Comparison of ENCODE assay signal across 8 mouse cellular contexts in the genomic region with DNA sequence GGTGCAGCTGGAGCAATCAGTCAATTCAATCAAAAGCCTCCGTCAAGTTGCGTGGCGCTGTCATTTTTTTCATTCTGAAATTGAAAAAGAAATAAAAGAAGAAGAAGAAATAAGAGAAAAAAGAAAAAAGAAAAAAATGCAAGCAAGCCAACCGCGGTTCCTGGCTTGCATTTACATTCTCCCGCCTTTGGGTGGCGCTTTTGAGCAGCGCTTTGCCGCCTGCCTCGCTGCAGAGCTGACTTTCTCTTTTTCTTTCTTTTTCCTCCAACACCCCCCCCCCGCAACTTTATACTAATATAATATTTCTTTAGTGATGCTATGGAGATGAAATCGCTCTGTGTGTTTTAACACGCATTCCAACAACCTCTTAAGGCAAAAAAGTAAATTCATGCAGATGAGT.
DNase-seq lines count a peak whose midpoint lies in the region; ATAC-seq and TF ChIP-seq lines count a peak whose summit lies in the region.

No protein-coding gene starts in this region.

- CTCF ChIA-PET in Patski (lab: Charles Lee) = interaction anchor here (0.6 to 2.2 kb wide), 8 partner anchors 11 to 1672 kb away, joined by 3 to 7 read pairs (median 3); no protein-coding TSS in a partner anchor

- H3K4me3 ChIP-seq in kidney, embryonic 15.5 days (replicated peaks) = peak overlapping the region; percentile 23
- no peak overlapping the region for H3K4me3 ChIP-seq in embryonic facial prominence, embryonic 11.5 days (ENCODE audit: low read depth, low read length)
- H3K4me3 ChIP-seq in hindbrain, embryonic 11.5 days (ENCODE audit: low read depth, low read length) = no peak overlapping the region
- H3K4me3 ChIP-seq in liver, postnatal 0 days (ENCODE audit: low read depth, low read length) = 0 out of 2 replicates have a peak overlapping the region, but pooled peaks have one; percentile 15

- WGBS in kidney, embryonic 15.5 days = 9% methylated on average over 13 of the region's 13 CpGs
- WGBS in embryonic facial prominence, embryonic 11.5 days = 9% methylated on average over 13 of the region's 13 CpGs
- WGBS in hindbrain, embryonic 11.5 days = 9% methylated on average over 13 of the region's 13 CpGs
- WGBS in liver, postnatal 0 days (ENCODE audit: insufficient replicate concordance) = 9% methylated on average over 13 of the region's 13 CpGs

- H3K27ac ChIP-seq in kidney, embryonic 15.5 days = no peak overlapping the region
- no peak overlapping the region for H3K27ac ChIP-seq in embryonic facial prominence, embryonic 11.5 days (replicated peaks; ENCODE audit: low read depth, low read length)
- no peak overlapping the region for H3K27ac ChIP-seq in hindbrain, embryonic 11.5 days (ENCODE audit: low read depth, low read length)
- no peak overlapping the region for H3K27ac ChIP-seq in liver, postnatal 0 days (ENCODE audit: low read depth)

- H3K4me2 ChIP-seq in kidney, embryonic 15.5 days = peak overlapping the region; percentile 49
- peak overlapping the region; percentile 16; the same call in 1 of the 2 replicates for H3K4me2 ChIP-seq in embryonic facial prominence, embryonic 11.5 days (ENCODE audit: low read depth, low read length)
- H3K4me2 ChIP-seq in hindbrain, embryonic 11.5 days (replicated peaks; ENCODE audit: low read depth, low read length) = peak overlapping the region; percentile 24
- H3K4me2 ChIP-seq in liver, postnatal 0 days (ENCODE audit: low read depth, low read length) = peak overlapping the region; percentile 48

- peak; percentile 96 for TF ChIP-seq CTCF in Patski (IDR thresholded peaks at IDR 0.05)
- TF ChIP-seq CTCF in liver, postnatal 0 days (IDR thresholded peaks at IDR 0.05; ENCODE audit: low read depth) = peak; percentile 68

- no peak for DNase-seq in kidney, adult 18-20 months
- no peak for DNase-seq in Patski (ENCODE audit: low read depth, low spot score)
- DNase-seq in embryonic facial prominence, embryonic 11.5 days (ENCODE audit: low spot score) = peak; percentile 67
- DNase-seq in hindbrain, embryonic 11.5 days (ENCODE audit: low spot score) = peak; percentile 71
- peak; percentile 33 for DNase-seq in liver, postnatal 0 days
- peak; percentile 75 for DNase-seq in right cerebral cortex, postnatal 4 days
- DNase-seq in yolk sac, embryonic 10.5 days (ENCODE audit: low spot score) = no peak

- no peaks in the 10 kb centered on the region for H3K9me3 ChIP-seq in kidney, embryonic 15.5 days (replicated peaks)
- no peaks in the 10 kb centered on the region for H3K9me3 ChIP-seq in embryonic facial prominence, embryonic 11.5 days (replicated peaks; ENCODE audit: control insufficient read depth, low read length)
- no peaks in the 10 kb centered on the region for H3K9me3 ChIP-seq in hindbrain, embryonic 11.5 days (ENCODE audit: control insufficient read depth, low read length)
- H3K9me3 ChIP-seq in liver, postnatal 0 days (ENCODE audit: low read length) = no peaks in the 10 kb centered on the region

- in situ Hi-C loops in Patski (cut with MboI; ENCODE audit: low pct_unique_long_range_greater_than_20kb) = no loop called here

- POLR2A ChIA-PET in Patski (lab: Charles Lee) = interaction anchor here (0.5 kb wide), 1 partner anchor 173 kb away, joined by 3 read pairs; no protein-coding TSS in a partner anchor

- TF ChIP-seq EP300 in liver, postnatal 0 days (IDR thresholded peaks at IDR 0.05; ENCODE audit: low read depth) = no peak

- ATAC-seq in kidney, embryonic 15.5 days (replicated peaks; ENCODE audit: low FRiP score) = no peak
- no peak for ATAC-seq in Patski
- no peak for ATAC-seq in embryonic facial prominence, embryonic 11.5 days (replicated peaks; ENCODE audit: insufficient number of reproducible peaks, low FRiP score, low TSS enrichment, low read depth)
- ATAC-seq in hindbrain, embryonic 11.5 days (ENCODE audit: low FRiP score) = no peak
- ATAC-seq in liver, postnatal 0 days = no peak

- peaks cover 29% of the 10 kb centered on the region for H3K4me1 ChIP-seq in kidney, embryonic 15.5 days
- H3K4me1 ChIP-seq in embryonic facial prominence, embryonic 11.5 days (ENCODE audit: control insufficient read depth, insufficient read depth, low read length) = peaks cover 4% of the 10 kb centered on the region; the same call in 1 of the 2 replicates
- peaks cover 4% of the 10 kb centered on the region for H3K4me1 ChIP-seq in hindbrain, embryonic 11.5 days (replicated peaks; ENCODE audit: control insufficient read depth, insufficient read depth, low read length)
- no peaks in the 10 kb centered on the region for H3K4me1 ChIP-seq in liver, postnatal 0 days (ENCODE audit: insufficient read depth)

- H3K36me3 ChIP-seq in kidney, embryonic 15.5 days = no peaks in the 10 kb centered on the region
- H3K36me3 ChIP-seq in embryonic facial prominence, embryonic 11.5 days (replicated peaks; ENCODE audit: control insufficient read depth, insufficient read depth, low read depth, low read length) = no peaks in the 10 kb centered on the region
- H3K36me3 ChIP-seq in hindbrain, embryonic 11.5 days (ENCODE audit: control insufficient read depth, insufficient read depth, low read length) = no peaks in the 10 kb centered on the region
- no peaks in the 10 kb centered on the region for H3K36me3 ChIP-seq in liver, postnatal 0 days (replicated peaks; ENCODE audit: insufficient read depth, low read length)

- peaks cover 25% of the 10 kb centered on the region for H3K27me3 ChIP-seq in kidney, embryonic 15.5 days
- H3K27me3 ChIP-seq in Patski = peaks cover 10% of the 10 kb centered on the region
- H3K27me3 ChIP-seq in embryonic facial prominence, embryonic 11.5 days (ENCODE audit: control insufficient read depth, insufficient read depth, low read length) = no peaks in the 10 kb centered on the region
- H3K27me3 ChIP-seq in hindbrain, embryonic 11.5 days (ENCODE audit: control insufficient read depth, insufficient read depth, low read length) = no peaks in the 10 kb centered on the region
- no peaks in the 10 kb centered on the region for H3K27me3 ChIP-seq in liver, postnatal 0 days (ENCODE audit: insufficient read depth, low read length)

- no peak overlapping the region for H3K9ac ChIP-seq in kidney, embryonic 15.5 days
- peak overlapping the region; percentile 28; the same call in 1 of the 2 replicates for H3K9ac ChIP-seq in embryonic facial prominence, embryonic 11.5 days (replicated peaks; ENCODE audit: low read length)
- no peak overlapping the region for H3K9ac ChIP-seq in hindbrain, embryonic 11.5 days (ENCODE audit: low read depth, low read length)
- no peak overlapping the region for H3K9ac ChIP-seq in liver, postnatal 0 days (replicated peaks)

Comparison
In these comparisons a context has a peak if more than half of its experiments do, and no peak if none do; other contexts are left out.
1. H3K4me3 ChIP-seq: peak in kidney, embryonic 15.5 days (single experiment) and liver, postnatal 0 days (single experiment); none in embryonic facial prominence, embryonic 11.5 days (single experiment) and hindbrain, embryonic 11.5 days (single experiment).
2. DNase-seq: peak in embryonic facial prominence, embryonic 11.5 days (single experiment), hindbrain, embryonic 11.5 days (single experiment), liver, postnatal 0 days (single experiment) and right cerebral cortex, postnatal 4 days (single experiment); none in kidney, adult 18-20 months (single experiment), Patski (single experiment) and yolk sac, embryonic 10.5 days (single experiment).
3. Peak in every context shown above with its lines, with median percentiles within 50 percentile points of each other: H3K4me2 ChIP-seq.